Mouse (Mus musculus) erythroblast, embryonic 14.5 days (primary cell): Measurements from ENCODE around the gene Ireb2.

ENCODE experiments used
- GATA1 ChIP-seq: IDR thresholded peaks from 2 replicates; pipeline ENCODE4 v1.6.1; 2012; ENCODE audit warnings: low read length, inconsistent platforms, mixed read lengths
- TAL1 ChIP-seq: IDR thresholded peaks from 3 replicates; pipeline ENCODE4 v1.6.1; 2012; ENCODE audit warnings: low read length, inconsistent platforms, mixed read lengths

- no peak for TF ChIP-seq GATA1
- TF ChIP-seq TAL1 = no peak
Measured at GRCm38 (mm10) chr9:54942071-54942470, 78.5 kb downstream of the Ireb2 start.
